Mouse (Mus musculus): ENCODE measurements at regions not wholly inside any gene's neighbourhood (a gene's known extent, or its start where the extent isn't known, plus 50 kb on each side); places are given as distances from the start of the nearest gene placed in this dataset.
A peak's percentile ranks its signal among the peaks of the same experiment; 100 is the strongest.

DNA sequence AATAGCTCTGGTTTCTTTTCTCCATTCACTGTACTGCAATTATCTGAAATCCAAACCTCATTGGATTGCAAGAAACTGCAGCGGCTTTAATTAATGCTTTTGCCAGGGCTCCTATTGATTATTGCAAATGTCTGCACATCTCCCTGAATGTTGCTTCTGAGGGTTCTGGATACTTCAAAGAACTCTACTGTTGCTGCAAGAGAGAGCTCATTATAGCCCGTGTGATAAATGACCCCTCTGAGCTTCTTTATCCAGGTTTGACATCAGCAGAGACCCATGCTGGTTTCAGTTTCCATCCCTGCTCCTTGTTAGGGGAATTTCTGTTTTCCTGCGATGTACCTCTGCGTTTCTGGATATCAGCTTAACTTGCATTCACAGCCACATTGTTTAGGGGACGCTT, 78.4 kb upstream of the Nav3 start:
- DNase-seq (ENCODE audit: low spot score in 2 of 2): no peak

DNA sequence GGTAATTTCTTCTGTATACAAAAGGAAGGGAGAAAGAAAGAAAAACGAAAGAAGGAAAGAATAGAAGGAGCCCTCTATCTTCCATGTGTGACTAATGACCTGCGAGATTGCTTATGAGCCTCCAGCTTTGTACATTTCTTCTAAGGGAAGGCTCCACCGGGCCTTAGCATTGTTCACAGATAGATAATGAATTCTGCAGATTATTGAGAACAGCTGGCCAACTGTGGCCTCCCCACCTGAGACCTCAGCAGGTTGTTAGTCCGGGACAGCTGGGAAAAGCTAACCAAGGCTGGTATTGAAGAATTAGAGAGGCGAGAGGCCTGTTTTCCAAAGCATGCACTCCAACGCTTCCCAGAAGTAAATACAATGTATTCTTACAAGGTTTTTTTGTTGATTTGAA, 86.7 kb upstream of the Nav3 start:
- no peak for DNase-seq (ENCODE audit: low spot score in 2 of 2)

- DNase-seq (ENCODE audit: low spot score in 2 of 2): peak in 1 of 2 experiments; percentile 7
Measured at GRCm38 (mm10) chr10:110548391-110548790, 92.4 kb upstream of the Nav3 start.

DNA sequence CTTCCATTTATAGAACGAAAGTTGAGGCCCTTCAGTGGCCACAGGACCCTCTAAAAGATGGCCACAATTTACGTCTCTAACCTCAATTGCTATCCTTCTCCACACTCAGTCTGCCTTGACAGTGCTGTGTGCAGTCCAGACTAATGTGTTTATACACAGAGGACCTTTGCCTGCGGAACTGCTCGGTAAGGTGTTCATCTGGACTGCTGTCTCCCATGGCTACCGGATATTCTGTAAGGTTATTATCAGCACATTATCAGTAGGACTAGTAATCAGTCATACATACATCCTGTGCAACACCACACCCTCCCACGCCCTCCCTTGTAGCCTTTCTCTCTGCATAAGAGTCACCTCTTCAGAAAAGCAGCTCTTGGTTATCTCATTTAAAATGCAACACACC, 98.0 kb upstream of the Nav3 start:
- no peak for DNase-seq (ENCODE audit: low spot score in 2 of 2)

DNA sequence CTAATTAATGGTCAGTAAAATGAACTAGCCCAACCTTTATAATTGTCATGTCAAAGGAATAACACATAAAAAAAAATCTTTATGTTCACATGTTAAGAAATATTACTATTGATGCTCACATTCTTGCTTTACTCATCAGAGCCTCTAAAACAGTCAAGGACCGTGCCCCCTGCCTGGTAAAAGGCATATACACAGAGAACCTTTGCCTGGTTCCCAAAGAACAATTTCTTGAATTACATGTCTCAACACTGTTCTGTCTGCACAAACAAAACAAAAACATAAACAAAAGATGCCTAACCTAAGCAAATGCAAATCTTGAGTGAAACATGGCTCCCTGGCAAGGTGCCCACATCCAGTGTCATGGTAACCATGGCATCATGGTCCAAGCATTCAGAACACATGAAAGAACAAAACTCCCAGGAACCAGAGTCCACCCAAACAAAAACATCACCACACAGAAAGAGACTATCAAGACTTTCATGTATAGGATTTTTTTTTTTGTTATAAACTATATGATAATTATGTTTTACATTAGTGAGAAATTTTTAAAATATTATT, 100.4 kb upstream of the Nav3 start:
- DNase-seq (ENCODE audit: low spot score in 2 of 2): no peak

DNA sequence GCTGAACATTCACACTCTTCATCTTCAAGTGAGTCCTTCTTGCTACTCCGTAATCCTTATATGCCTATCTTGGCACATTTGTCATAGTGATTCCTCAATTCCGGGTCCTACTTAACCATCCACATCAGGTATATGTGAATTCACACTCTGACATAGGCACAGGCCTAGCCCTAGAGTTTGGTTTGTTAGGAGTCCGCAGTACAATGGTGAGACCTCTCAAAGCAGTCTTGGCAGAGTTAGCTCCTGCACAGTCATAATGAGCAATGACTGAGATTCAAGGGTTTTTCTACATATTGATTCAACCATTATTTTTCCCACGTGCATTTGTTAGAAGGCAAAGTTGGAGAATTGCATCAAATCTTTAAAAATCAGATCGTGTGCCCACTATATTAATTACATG, 107.1 kb upstream of the Nav3 start:
- DNase-seq (ENCODE audit: low spot score in 2 of 2): no peak

DNA sequence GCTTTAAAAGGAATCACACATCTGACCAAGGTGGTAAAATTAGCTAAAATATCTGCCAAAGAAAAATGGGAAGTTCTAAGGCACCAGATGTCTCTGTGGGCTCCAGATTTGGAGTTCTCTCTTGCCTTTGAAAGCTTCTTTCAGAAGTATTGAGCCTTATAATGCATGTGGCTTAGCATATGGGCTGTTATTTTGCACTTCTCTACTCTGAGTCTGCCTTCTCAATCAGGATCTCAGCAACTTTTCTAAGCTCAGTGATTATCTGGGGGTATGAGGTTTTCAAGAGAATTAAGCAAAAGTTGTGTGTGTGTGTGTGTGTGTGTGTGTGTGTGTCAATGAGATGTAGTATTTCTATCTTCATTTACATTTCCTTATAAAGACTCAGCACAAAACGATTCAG, 107.6 kb upstream of the Nav3 start:
- DNase-seq (ENCODE audit: low spot score in 2 of 2): peak; percentile 26 to 39

DNA sequence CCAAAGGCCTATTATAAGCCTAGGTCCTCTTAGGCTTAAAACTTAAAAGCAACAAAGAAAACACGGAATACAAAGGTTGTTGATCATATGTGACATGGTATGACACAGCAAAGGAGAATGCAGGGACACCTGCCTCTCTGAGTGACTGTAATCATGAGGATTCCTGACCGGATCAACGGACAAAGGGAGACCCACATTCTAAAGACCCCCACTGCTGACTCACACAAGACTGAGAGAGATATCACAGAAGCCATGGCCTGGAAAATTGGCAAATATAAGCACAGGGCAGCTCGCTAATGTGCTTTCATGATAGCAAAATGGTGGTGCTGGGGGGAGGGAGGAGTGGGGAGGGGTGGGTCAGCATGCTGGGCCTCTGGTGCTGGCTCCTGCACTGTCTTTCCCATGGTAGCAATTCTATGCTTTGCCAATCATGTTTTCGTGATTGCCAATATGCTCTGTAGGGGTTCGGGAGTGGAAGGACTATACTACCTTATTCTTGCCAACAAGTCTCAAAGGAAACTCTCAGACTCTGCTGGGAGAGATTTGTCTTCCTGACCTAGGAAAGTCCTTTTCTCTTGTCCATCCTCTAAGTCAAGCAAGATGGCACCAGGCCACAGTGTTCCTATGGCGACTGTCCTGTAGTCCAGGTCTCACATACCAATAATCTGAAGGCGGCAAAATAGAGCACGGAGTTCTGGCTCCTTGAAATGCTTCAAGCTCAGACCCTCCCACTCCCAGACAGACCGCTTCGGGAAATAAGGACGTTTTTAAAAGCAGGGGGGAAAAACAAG, 110.5 kb upstream of the Nav3 start:
- no peak for DNase-seq (ENCODE audit: low spot score in 2 of 2)

DNA sequence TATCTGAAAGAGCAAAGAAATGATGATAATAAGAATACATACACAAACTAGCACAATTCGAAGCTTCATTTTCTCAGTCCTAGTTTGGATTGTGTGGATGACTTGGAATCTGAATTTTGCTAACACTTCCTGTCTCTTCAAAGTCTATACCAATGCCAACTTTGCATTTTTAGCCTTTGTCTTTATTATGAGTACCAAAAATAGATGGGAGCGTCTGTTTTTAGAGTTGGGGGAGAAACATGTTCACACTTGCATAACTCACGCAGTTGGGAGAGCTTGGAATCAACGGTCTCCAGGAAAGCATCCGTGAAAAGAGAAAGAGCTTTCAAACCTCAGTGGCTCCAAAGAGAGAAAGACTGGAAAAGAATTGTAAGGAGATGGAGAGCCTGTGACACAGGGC, 114.5 kb upstream of the Nav3 start:
- peak in 1 of 2 experiments; percentile 7 for DNase-seq (ENCODE audit: low spot score in 2 of 2)

GRCm38 (mm10) chr10:110571179-110571578, 115.2 kb upstream of the Nav3 start:
- DNase-seq (ENCODE audit: low spot score in 2 of 2): peak; percentile 20 to 40

DNA sequence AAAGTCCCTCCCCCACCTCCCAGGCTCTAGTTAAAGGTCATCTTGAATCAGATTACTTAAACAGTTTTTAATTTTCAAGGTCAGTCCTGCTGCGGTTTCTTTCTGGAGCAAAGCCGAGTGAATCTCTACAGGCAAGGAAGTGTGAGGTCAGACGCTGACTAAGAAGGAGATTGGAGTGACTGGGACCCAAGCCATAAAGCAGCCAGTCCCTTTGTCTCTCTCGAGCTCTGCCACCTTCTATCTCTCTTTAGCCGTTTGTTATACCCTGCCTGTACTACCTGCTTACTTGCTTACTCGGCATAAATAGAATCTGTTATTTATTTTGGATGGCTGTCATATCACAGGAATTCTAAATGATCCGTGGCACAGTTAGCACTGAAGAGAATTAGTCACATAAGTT, 117.5 kb upstream of the Nav3 start:
- no peak for DNase-seq (ENCODE audit: low spot score in 2 of 2)

GRCm38 (mm10) chr10:110586029-110586428, 130.0 kb upstream of the Nav3 start:
- no peak for DNase-seq (ENCODE audit: low spot score in 2 of 2)

- no peak for DNase-seq (ENCODE audit: low spot score in 2 of 2)
Measured at GRCm38 (mm10) chr10:110586507-110586906, 130.5 kb upstream of the Nav3 start.

GRCm38 (mm10) chr10:110587529-110587928, 131.5 kb upstream of the Nav3 start:
- DNase-seq (ENCODE audit: low spot score in 2 of 2): peak in 1 of 2 experiments; percentile 8

GRCm38 (mm10) chr10:110600352-110600853, 144.4 kb upstream of the Nav3 start:
- DNase-seq (ENCODE audit: low spot score in 2 of 2): peak; percentile 60 to 65

DNA sequence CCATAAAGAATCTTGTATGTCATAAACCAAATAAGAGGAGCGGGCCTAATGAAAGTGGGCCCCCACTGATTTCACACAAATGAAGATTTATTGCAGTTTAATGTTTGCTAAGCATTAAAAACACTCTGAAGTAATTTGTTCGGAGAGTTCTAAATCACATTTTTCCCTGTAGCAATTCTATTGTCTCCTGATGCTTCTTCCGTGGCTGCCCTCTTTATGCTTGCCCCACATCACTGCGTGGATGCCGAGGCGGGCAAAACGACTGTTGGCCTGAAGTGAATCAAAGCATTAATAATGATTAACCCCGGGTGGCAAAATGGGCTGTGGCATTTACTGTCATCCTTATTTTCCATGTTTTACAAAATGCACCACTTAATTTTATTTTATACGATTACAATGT, 134.9 kb upstream of the E2f7 start:
- no peak for DNase-seq (ENCODE audit: low spot score in 2 of 2)

- no peak for DNase-seq (ENCODE audit: low spot score in 2 of 2)
Measured at GRCm38 (mm10) chr10:110617004-110617403, 128.2 kb upstream of the E2f7 start.

DNA sequence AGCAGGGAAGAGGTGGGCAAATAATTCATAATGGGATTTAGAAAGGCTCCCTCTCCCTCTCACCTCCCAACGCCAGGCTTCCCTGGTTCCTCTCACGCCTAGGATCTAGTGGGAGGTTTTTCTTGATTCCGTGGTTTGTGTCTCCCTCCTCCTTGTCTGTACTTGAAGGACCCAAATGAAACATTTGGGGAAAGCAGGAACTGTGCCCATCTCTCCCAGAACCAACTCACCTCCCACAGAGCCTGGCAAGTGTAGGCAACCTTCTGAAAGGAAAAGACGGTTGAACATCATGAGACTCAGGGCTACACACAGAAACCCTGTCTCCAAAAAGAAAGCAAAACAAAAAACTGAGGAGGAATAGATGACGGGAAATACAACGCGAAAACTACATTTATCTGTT, 126.0 kb upstream of the E2f7 start:
- DNase-seq (ENCODE audit: low spot score in 2 of 2): peak; percentile 18 to 20

- no peak for DNase-seq (ENCODE audit: low spot score in 2 of 2)
Measured at GRCm38 (mm10) chr10:110625644-110626043, 119.6 kb upstream of the E2f7 start.

GRCm38 (mm10) chr10:110640406-110640805, 104.8 kb upstream of the E2f7 start:
- no peak for DNase-seq (ENCODE audit: low spot score in 2 of 2)

- no peak for DNase-seq (ENCODE audit: low spot score in 2 of 2)
Measured at GRCm38 (mm10) chr10:110642065-110642690, 103.1 kb upstream of the E2f7 start.

DNA sequence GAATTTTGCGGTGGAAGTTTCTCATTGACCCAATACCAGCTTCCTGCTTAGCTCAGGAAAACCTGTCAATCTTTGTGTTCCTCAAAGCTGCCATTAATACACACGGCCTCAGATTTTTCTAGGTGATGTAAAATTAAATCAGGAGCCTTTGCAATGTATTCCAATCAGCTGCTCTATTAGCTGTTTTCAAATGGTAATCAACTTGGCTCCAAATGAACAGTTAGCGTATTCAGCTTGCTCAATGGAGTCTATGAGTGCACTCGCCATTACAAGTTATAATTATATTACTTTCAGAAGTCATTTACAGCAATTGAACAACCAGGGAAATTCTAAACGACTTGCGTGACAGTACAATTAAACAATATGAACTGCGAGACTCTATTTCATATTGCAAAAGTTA, 97.6 kb upstream of the E2f7 start:
- DNase-seq (ENCODE audit: low spot score in 2 of 2): no peak

DNA sequence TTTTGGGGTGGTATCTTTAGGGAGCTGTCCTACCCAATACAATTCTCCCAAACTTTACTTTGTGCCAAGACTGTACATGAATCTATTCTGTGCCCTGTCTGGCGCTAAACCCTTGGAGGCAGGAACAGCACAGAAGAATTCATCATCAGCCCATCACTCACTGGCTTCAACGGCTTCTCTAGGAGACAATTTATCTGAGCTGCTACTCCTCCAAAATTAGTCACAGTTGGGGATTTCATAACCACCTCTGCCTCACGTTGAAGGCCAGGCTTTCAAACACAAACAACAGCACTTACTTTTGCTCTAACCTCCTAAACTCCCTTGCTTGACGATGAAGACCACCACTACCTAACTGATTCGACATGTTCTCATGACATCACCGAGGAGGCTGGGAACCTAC, 95.1 kb upstream of the E2f7 start:
- DNase-seq (ENCODE audit: low spot score in 2 of 2): peak; percentile 18 to 35
